Mouse (Mus musculus): ENCODE measurements around the gene Dlg2. TPM values are rescaled to one million over a fixed set of nuclear protein-coding genes. Genes with fewer than 3 reads are reported as not detected.

Gene Dlg2
- polyA plus RNA-seq, 1 experiment from 2014 or later: 10.0 TPM

GRCm38 (mm10) chr7:92277629-92278028, 1801.2 kb downstream of the Dlg2 start:
- Histone ChIP-seq H3K4me3 (ENCODE audit: control insufficient read depth in 1 of 2, insufficient read depth in 1 of 2, low read depth in 1 of 2, low read length in 2 of 2) (no peak overlapping the region), H3K27me3 (ENCODE audit: control insufficient read depth, insufficient read depth, low read length) (no peaks in the 10 kb centered on the region), H3K9ac (ENCODE audit: low read length) (no peak overlapping the region), H3K4me1 (ENCODE audit: control insufficient read depth in 2 of 2, insufficient read depth in 2 of 2, low read length in 2 of 2) (0 out of 4 replicates have a peak, but pooled peaks cover 2 to 7% of the 10 kb centered on the region in 2 experiments), H3K9me3 (ENCODE audit: control insufficient read depth, low read length) (no peaks in the 10 kb centered on the region), H3K4me2 (ENCODE audit: low read length) (no peak overlapping the region), H3K27ac (replicated peaks in 1 of 2; ENCODE audit: control insufficient read depth in 1 of 2, insufficient read depth in 1 of 2, low read depth in 2 of 2, low read length in 2 of 2) (no peak overlapping the region), H3K36me3 (ENCODE audit: control insufficient read depth, insufficient read depth, low read length) (no peaks in the 10 kb centered on the region)
- 77% methylated on average over 4 of the region's 4 CpGs for WGBS
- no peak for ATAC-seq (ENCODE audit: insufficient number of reproducible peaks, insufficient read depth, low FRiP score, low read depth)

GRCm38 (mm10) chr7:92280925-92281324, 1804.5 kb downstream of the Dlg2 start:
- Histone ChIP-seq H3K36me3 (ENCODE audit: control insufficient read depth, insufficient read depth, low read length) (no peaks in the 10 kb centered on the region), H3K27me3 (ENCODE audit: control insufficient read depth, insufficient read depth, low read length) (no peaks in the 10 kb centered on the region), H3K4me2 (ENCODE audit: low read length) (peak overlapping the region; percentile 18; the same call in 1 of the 2 replicates), H3K27ac (replicated peaks in 1 of 2; ENCODE audit: control insufficient read depth in 1 of 2, insufficient read depth in 1 of 2, low read depth in 2 of 2, low read length in 2 of 2) (no peak overlapping the region), H3K9me3 (ENCODE audit: control insufficient read depth, low read length) (no peaks in the 10 kb centered on the region), H3K9ac (ENCODE audit: low read length) (no peak overlapping the region), H3K4me1 (ENCODE audit: control insufficient read depth in 2 of 2, insufficient read depth in 2 of 2, low read length in 2 of 2) (0 out of 4 replicates have a peak, but pooled peaks cover 2 to 7% of the 10 kb centered on the region in 2 experiments), H3K4me3 (ENCODE audit: control insufficient read depth in 1 of 2, insufficient read depth in 1 of 2, low read depth in 1 of 2, low read length in 2 of 2) (no peak overlapping the region)
- 26% methylated on average over 7 of the region's 7 CpGs for WGBS
- no peak for ATAC-seq (ENCODE audit: insufficient number of reproducible peaks, insufficient read depth, low FRiP score, low read depth)

- no peak for ATAC-seq (ENCODE audit: insufficient number of reproducible peaks, insufficient read depth, low FRiP score, low read depth)
Measured at GRCm38 (mm10) chr7:92287058-92287457, 1810.6 kb downstream of the Dlg2 start.

GRCm38 (mm10) chr7:92288814-92289213, 1812.3 kb downstream of the Dlg2 start:
- 80% methylated on average over 3 of the region's 3 CpGs for whole genome bisulfite sequencing
- Histone ChIP-seq H3K9ac (ENCODE audit: low read length) (no peak overlapping the region), H3K27me3 (ENCODE audit: control insufficient read depth, insufficient read depth, low read length) (no peaks in the 10 kb centered on the region), H3K4me1 (ENCODE audit: control insufficient read depth in 2 of 2, insufficient read depth in 2 of 2, low read length in 2 of 2) (no peaks in the 10 kb centered on the region), H3K9me3 (ENCODE audit: control insufficient read depth, low read length) (no peaks in the 10 kb centered on the region), H3K4me2 (ENCODE audit: low read length) (no peak overlapping the region), H3K36me3 (ENCODE audit: control insufficient read depth, insufficient read depth, low read length) (no peaks in the 10 kb centered on the region), H3K4me3 (ENCODE audit: control insufficient read depth in 1 of 2, insufficient read depth in 1 of 2, low read depth in 1 of 2, low read length in 2 of 2) (no peak overlapping the region), H3K27ac (replicated peaks in 1 of 2; ENCODE audit: control insufficient read depth in 1 of 2, insufficient read depth in 1 of 2, low read depth in 2 of 2, low read length in 2 of 2) (no peak overlapping the region)
- no peak for ATAC-seq (ENCODE audit: insufficient number of reproducible peaks, insufficient read depth, low FRiP score, low read depth)

More at GRCm38 (mm10) chr7:92287058-92287457, 1810.6 kb downstream of the Dlg2 start:
- Histone ChIP-seq H3K4me1 (ENCODE audit: control insufficient read depth in 2 of 2, insufficient read depth in 2 of 2, low read length in 2 of 2) (no peaks in the 10 kb centered on the region), H3K9ac (ENCODE audit: low read length) (no peak overlapping the region), H3K4me3 (ENCODE audit: control insufficient read depth in 1 of 2, insufficient read depth in 1 of 2, low read depth in 1 of 2, low read length in 2 of 2) (no peak overlapping the region), H3K4me2 (ENCODE audit: low read length) (no peak overlapping the region), H3K27me3 (ENCODE audit: control insufficient read depth, insufficient read depth, low read length) (no peaks in the 10 kb centered on the region), H3K27ac (replicated peaks in 1 of 2; ENCODE audit: control insufficient read depth in 1 of 2, insufficient read depth in 1 of 2, low read depth in 2 of 2, low read length in 2 of 2) (no peak overlapping the region), H3K36me3 (ENCODE audit: control insufficient read depth, insufficient read depth, low read length) (no peaks in the 10 kb centered on the region), H3K9me3 (ENCODE audit: control insufficient read depth, low read length) (no peaks in the 10 kb centered on the region)
- WGBS: 57% methylated on average over 1 of the region's 1 CpGs

- H3K4me2 ChIP-seq (ENCODE audit: low read length): no peak overlapping the region
- no peaks in the 10 kb centered on the region for H3K4me1 ChIP-seq (ENCODE audit: control insufficient read depth in 2 of 2, insufficient read depth in 2 of 2, low read length in 2 of 2)
- 80% methylated on average over 8 of the region's 8 CpGs for WGBS
- H3K9ac ChIP-seq (ENCODE audit: low read length): no peak overlapping the region
- H3K9me3 ChIP-seq (ENCODE audit: control insufficient read depth, low read length): no peaks in the 10 kb centered on the region
- no peaks in the 10 kb centered on the region for H3K27me3 ChIP-seq (ENCODE audit: control insufficient read depth, insufficient read depth, low read length)
- no peak overlapping the region for H3K4me3 ChIP-seq (ENCODE audit: control insufficient read depth in 1 of 2, insufficient read depth in 1 of 2, low read depth in 1 of 2, low read length in 2 of 2)
- no peak for ATAC-seq (ENCODE audit: insufficient number of reproducible peaks, insufficient read depth, low FRiP score, low read depth)
- H3K36me3 ChIP-seq (ENCODE audit: control insufficient read depth, insufficient read depth, low read length): no peaks in the 10 kb centered on the region
- no peak overlapping the region for H3K27ac ChIP-seq (replicated peaks in 1 of 2; ENCODE audit: control insufficient read depth in 1 of 2, insufficient read depth in 1 of 2, low read depth in 2 of 2, low read length in 2 of 2)
Measured at GRCm38 (mm10) chr7:92292918-92293518, 1816.5 kb downstream of the Dlg2 start.

GRCm38 (mm10) chr7:92301046-92301445, 1824.6 kb downstream of the Dlg2 start:
- Histone ChIP-seq H3K4me3 (ENCODE audit: control insufficient read depth in 1 of 2, insufficient read depth in 1 of 2, low read depth in 1 of 2, low read length in 2 of 2) (no peak overlapping the region), H3K27ac (replicated peaks in 1 of 2; ENCODE audit: control insufficient read depth in 1 of 2, insufficient read depth in 1 of 2, low read depth in 2 of 2, low read length in 2 of 2) (no peak overlapping the region), H3K4me1 (ENCODE audit: control insufficient read depth in 2 of 2, insufficient read depth in 2 of 2, low read length in 2 of 2) (no peaks in the 10 kb centered on the region), H3K27me3 (ENCODE audit: control insufficient read depth, insufficient read depth, low read length) (no peaks in the 10 kb centered on the region), H3K9ac (ENCODE audit: low read length) (no peak overlapping the region), H3K36me3 (ENCODE audit: control insufficient read depth, insufficient read depth, low read length) (no peaks in the 10 kb centered on the region), H3K4me2 (ENCODE audit: low read length) (no peak overlapping the region), H3K9me3 (ENCODE audit: control insufficient read depth, low read length) (no peaks in the 10 kb centered on the region)
- ATAC-seq (ENCODE audit: insufficient number of reproducible peaks, insufficient read depth, low FRiP score, low read depth): no peak
- 34% methylated on average over 2 of the region's 2 CpGs for WGBS

GRCm38 (mm10) chr7:92307634-92308033, 1831.2 kb downstream of the Dlg2 start:
- no peak overlapping the region for H3K4me2 ChIP-seq (ENCODE audit: low read length)
- no peak overlapping the region for H3K4me3 ChIP-seq (ENCODE audit: control insufficient read depth in 1 of 2, insufficient read depth in 1 of 2, low read depth in 1 of 2, low read length in 2 of 2)
- H3K27me3 ChIP-seq (ENCODE audit: control insufficient read depth, insufficient read depth, low read length): no peaks in the 10 kb centered on the region
- H3K9me3 ChIP-seq (ENCODE audit: control insufficient read depth, low read length): no peaks in the 10 kb centered on the region
- ATAC-seq (ENCODE audit: insufficient number of reproducible peaks, insufficient read depth, low FRiP score, low read depth): no peak
- no peak overlapping the region for H3K9ac ChIP-seq (ENCODE audit: low read length)
- H3K27ac ChIP-seq (replicated peaks in 1 of 2; ENCODE audit: control insufficient read depth in 1 of 2, insufficient read depth in 1 of 2, low read depth in 2 of 2, low read length in 2 of 2): no peak overlapping the region
- no peaks in the 10 kb centered on the region for H3K36me3 ChIP-seq (ENCODE audit: control insufficient read depth, insufficient read depth, low read length)
- whole genome bisulfite sequencing: 86% methylated on average over 2 of the region's 2 CpGs
- no peaks in the 10 kb centered on the region for H3K4me1 ChIP-seq (ENCODE audit: control insufficient read depth in 2 of 2, insufficient read depth in 2 of 2, low read length in 2 of 2)

GRCm38 (mm10) chr7:92308168-92308567, 1831.7 kb downstream of the Dlg2 start:
- H3K27ac ChIP-seq (replicated peaks in 1 of 2; ENCODE audit: control insufficient read depth in 1 of 2, insufficient read depth in 1 of 2, low read depth in 2 of 2, low read length in 2 of 2): no peak overlapping the region
- WGBS: 76% methylated on average over 2 of the region's 2 CpGs
- H3K4me2 ChIP-seq (ENCODE audit: low read length): no peak overlapping the region
- H3K27me3 ChIP-seq (ENCODE audit: control insufficient read depth, insufficient read depth, low read length): no peaks in the 10 kb centered on the region
- H3K36me3 ChIP-seq (ENCODE audit: control insufficient read depth, insufficient read depth, low read length): no peaks in the 10 kb centered on the region
- no peak overlapping the region for H3K9ac ChIP-seq (ENCODE audit: low read length)
- no peaks in the 10 kb centered on the region for H3K9me3 ChIP-seq (ENCODE audit: control insufficient read depth, low read length)
- no peak for ATAC-seq (ENCODE audit: insufficient number of reproducible peaks, insufficient read depth, low FRiP score, low read depth)
- no peaks in the 10 kb centered on the region for H3K4me1 ChIP-seq (ENCODE audit: control insufficient read depth in 2 of 2, insufficient read depth in 2 of 2, low read length in 2 of 2)
- no peak overlapping the region for H3K4me3 ChIP-seq (ENCODE audit: control insufficient read depth in 1 of 2, insufficient read depth in 1 of 2, low read depth in 1 of 2, low read length in 2 of 2)
